In genomic region chr9:110296867-110297627, GRCm38 (mm10) we compare ENCODE assay signal across 8 mouse cellular contexts. TPM values are rescaled to one million over a fixed set of nuclear protein-coding genes. Genes with fewer than 3 reads are reported as not detected.
DNase-seq lines count a peak whose midpoint lies in the region; ATAC-seq lines count a peak whose summit lies in the region.

No protein-coding gene starts in this region.

- peak; percentile 97 for ATAC-seq in common myeloid progenitor, adult 5-6 weeks (replicated peaks; ENCODE audit: low read depth, poor library complexity, severe bottlenecking)
- peak; percentile 75 for ATAC-seq in intestine, embryonic 15.5 days
- peak; percentile 65 for ATAC-seq in midbrain, embryonic 12.5 days (ENCODE audit: low FRiP score, low read depth)

- no peaks in the 10 kb centered on the region for H3K4me1 ChIP-seq in intestine, embryonic 15.5 days (replicated peaks)
- peaks cover 10% of the 10 kb centered on the region; the same call in 1 of the 2 replicates for H3K4me1 ChIP-seq in midbrain, embryonic 12.5 days

- no peak overlapping the region for H3K9ac ChIP-seq in intestine, embryonic 15.5 days
- no peak overlapping the region for H3K9ac ChIP-seq in midbrain, embryonic 12.5 days (replicated peaks)

- no peak overlapping the region for H3K4me3 ChIP-seq in intestine, embryonic 15.5 days (replicated peaks)
- no peak overlapping the region for H3K4me3 ChIP-seq in midbrain, embryonic 12.5 days

- DNase-seq in adipocyte (ENCODE audit: low spot score) = peak; percentile 89
- peak; percentile 83 for DNase-seq in gastrocnemius, postnatal 10 days
- DNase-seq in left cerebral cortex, postnatal 10 days (ENCODE audit: extremely low spot score in 1 of 2, low spot score in 2 of 2) = peak; percentile 84 to 86
- DNase-seq in right cerebral cortex, postnatal 4 days = peak; percentile 88
- DNase-seq in yolk sac, embryonic 10.5 days (ENCODE audit: low spot score) = peak; percentile 71

- 9% methylated on average over 5 of the region's 5 CpGs for WGBS in intestine, embryonic 15.5 days
- WGBS in midbrain, embryonic 12.5 days = 2% methylated on average over 5 of the region's 5 CpGs

- no peaks in the 10 kb centered on the region for H3K36me3 ChIP-seq in intestine, embryonic 15.5 days
- no peaks in the 10 kb centered on the region for H3K36me3 ChIP-seq in midbrain, embryonic 12.5 days

- no peak overlapping the region for H3K27ac ChIP-seq in intestine, embryonic 15.5 days
- H3K27ac ChIP-seq in midbrain, embryonic 12.5 days (replicated peaks) = no peak overlapping the region

- intact Hi-C loops in left cerebral cortex, postnatal 10 days (cut with DNase I) = loop anchor here (5.0 to 10.0 kb wide), 3 partner anchors 100 to 162 kb away; no protein-coding TSS in a partner anchor

- no peaks in the 10 kb centered on the region for H3K27me3 ChIP-seq in intestine, embryonic 15.5 days (replicated peaks)
- no peaks in the 10 kb centered on the region for H3K27me3 ChIP-seq in midbrain, embryonic 12.5 days

- H3K9me3 ChIP-seq in intestine, embryonic 15.5 days = no peaks in the 10 kb centered on the region
- H3K9me3 ChIP-seq in midbrain, embryonic 12.5 days = no peaks in the 10 kb centered on the region

- no peak overlapping the region for H3K4me2 ChIP-seq in intestine, embryonic 15.5 days (replicated peaks)
- no peak overlapping the region for H3K4me2 ChIP-seq in midbrain, embryonic 12.5 days (replicated peaks)

RNA-seq across cellular contexts. Expression of gene Elp6, which starts 7.9 kb away (rescaled TPM):
- total RNA-seq in common myeloid progenitor, adult 5-6 weeks (2017) = 3.8 and 6.4 TPM in 2 replicates
- 1 to 10 TPM; 4.2 to 4.7 TPM for total RNA-seq in gastrocnemius, postnatal 10 days (2021)
- polyA plus RNA-seq in intestine, embryonic 15.5 days (2015; fragmentation: Nextera tagmentation; extraction: Ambion mirVana) = 22.0 and 22.3 TPM in 2 replicates
- 10 to 100 TPM; 13.0 to 13.6 TPM for total RNA-seq in left cerebral cortex, postnatal 10 days (2021)
- polyA plus RNA-seq in midbrain, embryonic 12.5 days (2016; fragmentation: Nextera tagmentation; extraction: Ambion mirVana) = 34.8 and 38.7 TPM in 2 replicates

RNA-seq across cellular contexts. Expression of gene Scap, which starts 36.0 kb away (rescaled TPM):
- total RNA-seq in common myeloid progenitor, adult 5-6 weeks (2017) = 23.6 and 27.4 TPM in 2 replicates
- 10 to 100 TPM; 25.5 TPM for total RNA-seq in gastrocnemius, postnatal 10 days (2021)
- polyA plus RNA-seq in intestine, embryonic 15.5 days (2015; fragmentation: Nextera tagmentation; extraction: Ambion mirVana) = 29.7 and 31.4 TPM in 2 replicates
- total RNA-seq in left cerebral cortex, postnatal 10 days (2021) = 100 to 1,000 TPM in 1 of 2 experiments, 10 to 100 TPM in 1; 98.0 to 106 TPM
- 39.3 and 44.2 TPM in 2 replicates for polyA plus RNA-seq in midbrain, embryonic 12.5 days (2016; fragmentation: Nextera tagmentation; extraction: Ambion mirVana)

RNA-seq across cellular contexts. Expression of gene Cspg5, which starts 53.5 kb away (rescaled TPM):
- total RNA-seq in common myeloid progenitor, adult 5-6 weeks (2017) = 0.58 and 1.6 TPM in 2 replicates
- total RNA-seq in gastrocnemius, postnatal 10 days (2021) = 1 to 10 TPM; 1.3 TPM
- polyA plus RNA-seq in intestine, embryonic 15.5 days (2015; fragmentation: Nextera tagmentation; extraction: Ambion mirVana) = 3.9 and 4.6 TPM in 2 replicates
- 100 to 1,000 TPM; 529 to 558 TPM for total RNA-seq in left cerebral cortex, postnatal 10 days (2021)
- 25.3 and 31.3 TPM in 2 replicates for polyA plus RNA-seq in midbrain, embryonic 12.5 days (2016; fragmentation: Nextera tagmentation; extraction: Ambion mirVana)

Comparison
In these comparisons a context has a peak if more than half of its experiments do, and no peak if none do; other contexts are left out.
1. RNA of gene Cspg5, which starts 53.5 kb away (total RNA-seq): 529 to 558 TPM in left cerebral cortex, postnatal 10 days; 0.58 to 1.6 TPM in common myeloid progenitor, adult 5-6 weeks and 1.3 TPM in gastrocnemius, postnatal 10 days; every median in the first group is over 100 times any median in the second.
2. Peak in every context shown above with its lines, with median percentiles within 50 percentile points of each other: DNase-seq and ATAC-seq.